Comparison of ENCODE assay signal across 31 mouse cellular contexts in the genomic region with DNA sequence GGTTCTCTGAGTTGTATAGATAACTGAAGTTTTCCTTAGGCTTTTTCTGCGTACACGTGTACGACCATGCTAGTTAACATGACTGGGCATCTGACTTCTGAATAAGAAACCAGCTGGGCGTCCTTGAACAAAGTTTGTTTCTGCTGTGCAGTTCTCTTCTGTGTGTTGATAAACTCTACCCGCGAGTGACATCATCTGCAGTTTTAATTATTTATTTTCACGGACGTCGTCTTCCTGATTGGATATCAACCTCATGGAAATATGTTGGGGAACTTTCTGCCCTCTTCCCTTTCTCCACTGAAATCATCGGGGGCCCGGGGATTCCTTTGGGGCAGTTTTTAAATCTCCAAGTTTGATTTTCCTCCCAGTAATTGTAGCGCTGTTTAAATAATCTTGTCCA. TPM values are rescaled to one million over a fixed set of nuclear protein-coding genes. Genes with fewer than 3 reads are reported as not detected.
A peak's percentile ranks its signal among the peaks of the same experiment; 100 is the strongest.
DNase-seq lines count a peak whose midpoint lies in the region; ATAC-seq and TF ChIP-seq lines count a peak whose summit lies in the region.
"Had no signal": no experiment of that assay in that cellular context is flagged by ENCODE, and none has a peak within 500 bp of the region (broad histone marks: within the 10 kb centered on the region; RNA-seq: fewer than 3 reads in every experiment).

No protein-coding gene starts in this region.

- no peaks in the 10 kb centered on the region for H3K27me3 ChIP-seq in heart, adult 2 months (ENCODE audit: control insufficient read depth, insufficient read depth, low read length)
- no peaks in the 10 kb centered on the region for H3K27me3 ChIP-seq in kidney, postnatal 0 days (ENCODE audit: insufficient read depth, low read length)
- no peaks in the 10 kb centered on the region for H3K27me3 ChIP-seq in intestine, embryonic 14.5 days (replicated peaks; ENCODE audit: control insufficient read depth, insufficient read depth, low read length)
- no peaks in the 10 kb centered on the region for H3K27me3 ChIP-seq in intestine, postnatal 0 days (replicated peaks; ENCODE audit: control insufficient read depth, insufficient read depth, low read length)
- H3K27me3 ChIP-seq: embryonic facial prominence, embryonic 13.5 days; hindbrain, embryonic 13.5 days; limb, embryonic 13.5 days; neural tube, embryonic 12.5 days; Patski had no signal

- no peak for ATAC-seq in kidney, postnatal 0 days (replicated peaks; ENCODE audit: low FRiP score, low read depth)
- no peak for ATAC-seq in intestine, embryonic 14.5 days (replicated peaks; ENCODE audit: low FRiP score, low TSS enrichment, low read depth)
- no peak for ATAC-seq in intestine, postnatal 0 days
- ATAC-seq: forebrain, postnatal 0 days; Patski had no signal

- H3K4me2 ChIP-seq in kidney, postnatal 0 days (ENCODE audit: low read length), result no peak overlapping the region
- peak overlapping the region; percentile 28; the same call in 1 of the 2 replicates for H3K4me2 ChIP-seq in intestine, embryonic 14.5 days (ENCODE audit: low read length)
- H3K4me2 ChIP-seq in intestine, postnatal 0 days (replicated peaks; ENCODE audit: low read depth), result peak overlapping the region; percentile 30
- H3K4me2 ChIP-seq: embryonic facial prominence, embryonic 13.5 days; hindbrain, embryonic 13.5 days; limb, embryonic 13.5 days; liver, embryonic 11.5 days; midbrain, embryonic 11.5 days; neural tube, embryonic 12.5 days had no signal

- TF ChIP-seq CTCF in heart, adult 2 months (IDR thresholded peaks at IDR 0.05), result no peak
- no peak for TF ChIP-seq CTCF in kidney, postnatal 0 days (IDR thresholded peaks at IDR 0.05; ENCODE audit: low read depth)
- TF ChIP-seq CTCF in intestine, postnatal 0 days (IDR thresholded peaks at IDR 0.05; ENCODE audit: low read depth), result no peak

- 48% methylated on average over 12 of the region's 12 CpGs for WGBS in heart, adult 2 months
- 55% methylated on average over 12 of the region's 12 CpGs for WGBS in kidney, postnatal 0 days
- WGBS in intestine, embryonic 14.5 days, result 64% methylated on average over 12 of the region's 12 CpGs
- WGBS in intestine, postnatal 0 days, result 41% methylated on average over 12 of the region's 12 CpGs

- no peak overlapping the region for H3K9ac ChIP-seq in heart, adult 2 months (ENCODE audit: low read depth, low read length)
- no peak overlapping the region for H3K9ac ChIP-seq in kidney, postnatal 0 days (ENCODE audit: low read depth, low read length)
- no peak overlapping the region for H3K9ac ChIP-seq in intestine, embryonic 14.5 days (ENCODE audit: low read length)
- no peak overlapping the region for H3K9ac ChIP-seq in intestine, postnatal 0 days (ENCODE audit: low read depth, low read length)
- H3K9ac ChIP-seq: embryonic facial prominence, embryonic 13.5 days; forebrain, postnatal 0 days; hindbrain, embryonic 13.5 days; limb, embryonic 13.5 days; neural tube, embryonic 12.5 days had no signal

- no peak for TF ChIP-seq POLR2A in heart, adult 2 months (IDR thresholded peaks at IDR 0.05; ENCODE audit: insufficient read depth, low read depth, low read length)

- no peak for TF ChIP-seq EP300 in heart, adult 2 months (IDR thresholded peaks at IDR 0.05; ENCODE audit: insufficient read depth, low read depth, low read length)

- H3K27ac ChIP-seq in heart, adult 2 months, result peak overlapping the region; percentile 19; the same call in 1 of the 2 replicates
- peak overlapping the region; percentile 2; the same call in 1 of the 2 replicates for H3K27ac ChIP-seq in kidney, postnatal 0 days
- H3K27ac ChIP-seq in intestine, embryonic 14.5 days (ENCODE audit: low read depth), result no peak overlapping the region
- no peak overlapping the region for H3K27ac ChIP-seq in intestine, postnatal 0 days (ENCODE audit: low read depth, low read length)
- H3K27ac ChIP-seq: embryonic facial prominence, embryonic 13.5 days; hindbrain, embryonic 13.5 days; limb, embryonic 13.5 days; neural tube, embryonic 12.5 days had no signal

- H3K4me1 ChIP-seq in heart, adult 2 months (ENCODE audit: control insufficient read depth, insufficient read depth, low read length), result peaks cover 12% of the 10 kb centered on the region
- peaks cover 28% of the 10 kb centered on the region for H3K4me1 ChIP-seq in kidney, postnatal 0 days (replicated peaks; ENCODE audit: insufficient read depth, low read length)
- peaks cover 24% of the 10 kb centered on the region for H3K4me1 ChIP-seq in intestine, embryonic 14.5 days (replicated peaks; ENCODE audit: control insufficient read depth, insufficient read depth, low read length)
- peaks cover 4% of the 10 kb centered on the region for H3K4me1 ChIP-seq in intestine, postnatal 0 days (replicated peaks; ENCODE audit: control insufficient read depth, insufficient read depth, low read length)

- intact Hi-C loops in heart, adult 2 months (cut with DNase I), result no loop called here

- no peaks in the 10 kb centered on the region; the same call in 1 of the 2 replicates for H3K36me3 ChIP-seq in heart, adult 2 months (ENCODE audit: control insufficient read depth, insufficient read depth, low read length)
- H3K36me3 ChIP-seq in kidney, postnatal 0 days (ENCODE audit: insufficient read depth, low read length), result no peaks in the 10 kb centered on the region
- 0 out of 2 replicates have a peak, but pooled peaks cover 5% of the 10 kb centered on the region for H3K36me3 ChIP-seq in intestine, embryonic 14.5 days (ENCODE audit: control insufficient read depth, insufficient read depth, low read length)
- H3K36me3 ChIP-seq in intestine, postnatal 0 days (ENCODE audit: control insufficient read depth, insufficient read depth), result no peaks in the 10 kb centered on the region
- H3K36me3 ChIP-seq: hindbrain, embryonic 13.5 days; neural tube, embryonic 12.5 days had no signal

- no peak for DNase-seq in heart, adult 2 months
- DNase-seq in heart, postnatal 4 days, result no peak
- DNase-seq in kidney, postnatal 0 days (ENCODE audit: low spot score), result no peak
- DNase-seq in kidney, postnatal 25 days, result no peak
- DNase-seq in intestine, embryonic 14.5 days (ENCODE audit: low spot score), result no peak
- no peak for DNase-seq in adrenal gland, postnatal 4 days (ENCODE audit: low spot score in 2 of 2)
- no peak for DNase-seq in adrenal gland, postnatal 10 days
- DNase-seq: adrenal gland, postnatal 14 days; cerebellum, adult 11-12 months; cerebellum, adult 9-11 months; embryo, embryonic 11 days; forebrain, postnatal 0 days; gastrocnemius, postnatal 14 days; heart, postnatal 36 days; kidney, adult 2 months; kidney, postnatal 4 days; lung, postnatal 14 days; right cerebral cortex, adult 18-20 months; right cerebral cortex, postnatal 4 days; thymus, adult 2 months; thymus, postnatal 4 days had no signal

- no peaks in the 10 kb centered on the region for H3K9me3 ChIP-seq in kidney, postnatal 0 days (replicated peaks; ENCODE audit: low read length)
- H3K9me3 ChIP-seq in intestine, embryonic 14.5 days (ENCODE audit: control insufficient read depth, low read length), result no peaks in the 10 kb centered on the region
- no peaks in the 10 kb centered on the region for H3K9me3 ChIP-seq in intestine, postnatal 0 days (ENCODE audit: control insufficient read depth)
- H3K9me3 ChIP-seq: embryonic facial prominence, embryonic 13.5 days; hindbrain, embryonic 13.5 days; limb, embryonic 13.5 days; neural tube, embryonic 12.5 days had no signal

- H3K79me2 ChIP-seq in heart, adult 2 months (replicated peaks; ENCODE audit: control insufficient read depth, insufficient read depth, low read length), result no peaks in the 10 kb centered on the region

- H3K4me3 ChIP-seq in heart, adult 2 months, result no peak overlapping the region
- no peak overlapping the region for H3K4me3 ChIP-seq in kidney, postnatal 0 days (replicated peaks; ENCODE audit: low read depth, low read length)
- no peak overlapping the region for H3K4me3 ChIP-seq in intestine, embryonic 14.5 days (ENCODE audit: low read depth, low read length)
- H3K4me3 ChIP-seq in intestine, postnatal 0 days (ENCODE audit: low read depth, low read length), result no peak overlapping the region
- H3K4me3 ChIP-seq: embryonic facial prominence, embryonic 13.5 days; erythroblast, embryonic 14.5 days; hindbrain, embryonic 13.5 days; limb, embryonic 13.5 days; myocyte; neural tube, embryonic 12.5 days had no signal

RNA-seq across cellular contexts. Expression of a gene that starts 8.1 kb away (rescaled TPM):
- total RNA-seq in heart, adult 2 months (2021), result 1 to 10 TPM; 9.0 to 9.7 TPM
- polyA plus RNA-seq in heart, adult 2 months (2012; rRNA removed), result 8.5 and 9.6 TPM in 2 replicates
- 10 to 100 TPM; 18.4 to 20.2 TPM for total RNA-seq in heart, postnatal 4 days (2021)
- polyA plus RNA-seq in kidney, postnatal 0 days (2015; fragmentation: Nextera tagmentation; extraction: Ambion mirVana), result 21.9 and 24.2 TPM in 2 replicates
- polyA plus RNA-seq in intestine, embryonic 14.5 days (2014; fragmentation: Nextera tagmentation; extraction: Ambion mirVana), result 21.3 and 22.1 TPM in 2 replicates
- polyA plus RNA-seq in intestine, postnatal 0 days (2015; fragmentation: Nextera tagmentation; extraction: Ambion mirVana), result 17.0 and 20.7 TPM in 2 replicates
- total RNA-seq in adrenal gland, postnatal 4 days (2021), result 10 to 100 TPM; 32.5 to 37.4 TPM
- total RNA-seq in adrenal gland, postnatal 10 days (2021), result 10 to 100 TPM; 28.8 to 30.7 TPM

Comparison
In these comparisons a context has a peak if more than half of its experiments do, and no peak if none do; other contexts are left out.
1. H3K27ac ChIP-seq: peak in heart, adult 2 months (single experiment) and kidney, postnatal 0 days (single experiment); none in intestine, embryonic 14.5 days (single experiment) and intestine, postnatal 0 days (single experiment).